Mouse (Mus musculus) embryonic facial prominence, embryonic 10.5 days (tissue): ENCODE results near the gene Zan. TPM values are rescaled to one million over a fixed set of nuclear protein-coding genes. Genes with fewer than 3 reads are reported as not detected.

Experiments used
- DNase-seq: peaks from one replicate; pipeline ENCODE4 v3.0.0-alpha.2; 2017; ENCODE audit warnings: low spot score
- H3K27ac ChIP-seq: fragments of 300-500 bp; sonication (generic); replicated peaks from 2 replicates; pipeline ENCODE4 v1.5.1; 2016; ENCODE audit warnings: mild to moderate bottlenecking
- H3K27me3 ChIP-seq: fragments of 300-500 bp; sonication (generic); replicated peaks from 2 replicates; pipeline ENCODE4 v1.6.1; 2016; ENCODE audit warnings: low read depth, mild to moderate bottlenecking; ENCODE audit not compliant: poor library complexity, severe bottlenecking
- H3K36me3 ChIP-seq: fragments of 300-500 bp; sonication (generic); replicated peaks from 2 replicates; pipeline ENCODE4 v1.6.1; 2016; ENCODE audit warnings: mild to moderate bottlenecking, moderate library complexity
- H3K4me1 ChIP-seq: fragments of 300-500 bp; sonication (generic); 2 replicates; pipeline ENCODE4 v1.6.1; 2016
- H3K4me3 ChIP-seq: fragments of 300-500 bp; sonication (generic); 2 replicates; pipeline ENCODE4 v1.5.1; 2016; ENCODE audit warnings: mild to moderate bottlenecking, moderate library complexity
- H3K9me3 ChIP-seq: fragments of 300-500 bp; sonication (generic); 2 replicates; pipeline ENCODE4 v1.6.1; 2016; ENCODE audit warnings: mild to moderate bottlenecking
- WGBS: fragments of 180-500 bp; shearing (Covaris S2); methylation state at CpG from one replicate; pipeline ENCODE4 v1.1.7; 2016; 5-methylcytosine and 5-hydroxymethylcytosine counted together
- polyA plus RNA-seq: library from polyadenylated mRNA; unstranded; fragments of >200 nt; fragmentation: Nextera tagmentation; extraction: Ambion mirVana; gene quantifications from 2 replicates; pipeline ENCODE4 v1.2.1, GENCODE M21; 2016

Zan gene
- polyA plus RNA-seq, 1 experiment from 2014 or later, result 0.16 TPM

GRCm38 (mm10) chr5:137391641-137392040, 85.2 kb downstream of the Zan start:
- Histone ChIP-seq H3K27me3 (0 out of 2 replicates have a peak, but pooled peaks cover 10% of the 10 kb centered on the region), H3K4me3 (no peak overlapping the region), H3K9me3 (no peaks in the 10 kb centered on the region), H3K4me1 (no peaks in the 10 kb centered on the region), H3K36me3 (no peaks in the 10 kb centered on the region), H3K27ac (no peak overlapping the region)
- DNase-seq, result no peak
- 77% methylated on average over 8 of the region's 8 CpGs for WGBS

- 0 out of 2 replicates have a peak, but pooled peaks cover 7% of the 10 kb centered on the region for H3K27me3 ChIP-seq
- H3K9me3 ChIP-seq, result no peaks in the 10 kb centered on the region
- WGBS, result 86% methylated on average over 7 of the region's 7 CpGs
Observed at GRCm38 (mm10) chr5:137386712-137387111, 90.2 kb downstream of the Zan start.

GRCm38 (mm10) chr5:137383441-137383840, 93.4 kb downstream of the Zan start:
- Histone ChIP-seq H3K27ac (no peak overlapping the region), H3K4me1 (peaks cover 21% of the 10 kb centered on the region), H3K27me3 (no peaks in the 10 kb centered on the region), H3K36me3 (no peaks in the 10 kb centered on the region), H3K4me3 (no peak overlapping the region), H3K9me3 (no peaks in the 10 kb centered on the region)
- 83% methylated on average over 7 of the region's 7 CpGs for WGBS
- no peak for DNase-seq

More at GRCm38 (mm10) chr5:137386712-137387111, 90.2 kb downstream of the Zan start:
- Histone ChIP-seq H3K4me1 (peaks cover 14% of the 10 kb centered on the region), H3K27ac (no peak overlapping the region), H3K4me3 (no peak overlapping the region), H3K36me3 (no peaks in the 10 kb centered on the region)
- no peak for DNase-seq

- peak; percentile 70 for DNase-seq
- H3K27me3 ChIP-seq, result no peaks in the 10 kb centered on the region
- WGBS, result 54% methylated on average over 4 of the region's 4 CpGs
- H3K4me1 ChIP-seq, result peaks cover 40% of the 10 kb centered on the region
- peak overlapping the region; percentile 44; the same call in 1 of the 2 replicates for H3K27ac ChIP-seq
- no peak overlapping the region for H3K4me3 ChIP-seq
- H3K36me3 ChIP-seq, result no peaks in the 10 kb centered on the region; the same call in 1 of the 2 replicates
- H3K9me3 ChIP-seq, result no peaks in the 10 kb centered on the region
Observed at GRCm38 (mm10) chr5:137381152-137381551, 95.7 kb downstream of the Zan start.

- peaks cover 35% of the 10 kb centered on the region for H3K36me3 ChIP-seq
- no peak overlapping the region; the same call in 1 of the 2 replicates for H3K27ac ChIP-seq
- peak; percentile 51 for DNase-seq
- peaks cover 48% of the 10 kb centered on the region for H3K4me1 ChIP-seq
- 28% methylated on average over 13 of the region's 15 CpGs for WGBS
- H3K27me3 ChIP-seq, result no peaks in the 10 kb centered on the region
- peak overlapping the region; percentile 25; the same call in 1 of the 2 replicates for H3K4me3 ChIP-seq
- H3K9me3 ChIP-seq, result no peaks in the 10 kb centered on the region
Observed at GRCm38 (mm10) chr5:137377603-137378002, 99.3 kb downstream of the Zan start.

GRCm38 (mm10) chr5:137377176-137377575, 99.7 kb downstream of the Zan start:
- Histone ChIP-seq H3K36me3 (peaks cover 40% of the 10 kb centered on the region), H3K4me3 (peak overlapping the region; percentile 14; the same call in 1 of the 2 replicates), H3K27me3 (no peaks in the 10 kb centered on the region), H3K9me3 (no peaks in the 10 kb centered on the region), H3K4me1 (peaks cover 44% of the 10 kb centered on the region), H3K27ac (no peak overlapping the region)
- WGBS, result 36% methylated on average over 11 of the region's 11 CpGs
- peak; percentile 40 for DNase-seq

GRCm38 (mm10) chr5:137376722-137377121, 100.1 kb downstream of the Zan start:
- WGBS, result 62% methylated on average over 9 of the region's 9 CpGs
- H3K27ac ChIP-seq, result no peak overlapping the region
- peak; percentile 48 for DNase-seq
- H3K9me3 ChIP-seq, result no peaks in the 10 kb centered on the region
- H3K36me3 ChIP-seq, result peaks cover 44% of the 10 kb centered on the region
- no peak overlapping the region for H3K4me3 ChIP-seq
- H3K4me1 ChIP-seq, result peaks cover 42% of the 10 kb centered on the region
- no peaks in the 10 kb centered on the region for H3K27me3 ChIP-seq

GRCm38 (mm10) chr5:137376198-137376597, 100.7 kb downstream of the Zan start:
- peak overlapping the region; percentile 40; the same call in 1 of the 2 replicates for H3K27ac ChIP-seq
- H3K4me3 ChIP-seq, result no peak overlapping the region
- DNase-seq, result peak; percentile 37
- 39% methylated on average over 7 of the region's 7 CpGs for WGBS
- peaks cover 50% of the 10 kb centered on the region for H3K36me3 ChIP-seq
- H3K27me3 ChIP-seq, result no peaks in the 10 kb centered on the region
- peaks cover 42% of the 10 kb centered on the region for H3K4me1 ChIP-seq
- no peaks in the 10 kb centered on the region for H3K9me3 ChIP-seq

GRCm38 (mm10) chr5:137375627-137376026, 101.2 kb downstream of the Zan start:
- Histone ChIP-seq H3K27me3 (no peaks in the 10 kb centered on the region), H3K9me3 (no peaks in the 10 kb centered on the region), H3K4me1 (peaks cover 42% of the 10 kb centered on the region), H3K27ac (peak overlapping the region; percentile 40; the same call in 1 of the 2 replicates), H3K4me3 (peak overlapping the region; percentile 8; the same call in 1 of the 2 replicates), H3K36me3 (peaks cover 55% of the 10 kb centered on the region)
- WGBS, result 35% methylated on average over 2 of the region's 2 CpGs
- DNase-seq, result no peak

- no peak for DNase-seq
- Histone ChIP-seq H3K27ac (no peak overlapping the region), H3K27me3 (no peaks in the 10 kb centered on the region), H3K36me3 (peaks cover 65% of the 10 kb centered on the region), H3K9me3 (no peaks in the 10 kb centered on the region), H3K4me3 (no peak overlapping the region), H3K4me1 (peaks cover 42% of the 10 kb centered on the region)
- 84% methylated on average over 4 of the region's 4 CpGs for WGBS
Observed at GRCm38 (mm10) chr5:137374521-137375080, 102.3 kb downstream of the Zan start.

GRCm38 (mm10) chr5:137373371-137373950, 103.4 kb downstream of the Zan start:
- Histone ChIP-seq H3K36me3 (peaks cover 77% of the 10 kb centered on the region), H3K4me3 (no peak overlapping the region), H3K27me3 (no peaks in the 10 kb centered on the region), H3K4me1 (peaks cover 34% of the 10 kb centered on the region), H3K9me3 (no peaks in the 10 kb centered on the region), H3K27ac (no peak overlapping the region)
- 89% methylated on average over 12 of the region's 12 CpGs for WGBS
- DNase-seq, result no peak

- H3K4me3 ChIP-seq, result no peak overlapping the region
- no peaks in the 10 kb centered on the region for H3K27me3 ChIP-seq
- H3K36me3 ChIP-seq, result peaks cover 100% of the 10 kb centered on the region
- H3K27ac ChIP-seq, result no peak overlapping the region
- no peaks in the 10 kb centered on the region for H3K9me3 ChIP-seq
- peaks cover 1% of the 10 kb centered on the region; the same call in 1 of the 2 replicates for H3K4me1 ChIP-seq
- DNase-seq, result no peak
- whole genome bisulfite sequencing, result 93% methylated on average over 11 of the region's 11 CpGs
Observed at GRCm38 (mm10) chr5:137369665-137370064, 107.2 kb downstream of the Zan start.

GRCm38 (mm10) chr5:137358382-137358781, 118.5 kb downstream of the Zan start:
- peaks cover 13% of the 10 kb centered on the region for H3K4me1 ChIP-seq
- H3K36me3 ChIP-seq, result peaks cover 98% of the 10 kb centered on the region
- no peak for DNase-seq
- no peak overlapping the region for H3K4me3 ChIP-seq
- no peaks in the 10 kb centered on the region for H3K27me3 ChIP-seq
- 34% methylated on average over 7 of the region's 7 CpGs for WGBS
- H3K9me3 ChIP-seq, result no peaks in the 10 kb centered on the region
- H3K27ac ChIP-seq, result no peak overlapping the region
